Mouse (Mus musculus) heart, embryonic 12.5 days (tissue): ENCODE data around the gene Lce3d. TPM values are rescaled to one million over a fixed set of nuclear protein-coding genes. Genes with fewer than 3 reads are reported as not detected.

Experiments used
- polyA plus RNA-seq: library from polyadenylated mRNA; unstranded; fragments of >200 nt; fragmentation: Nextera tagmentation; extraction: Ambion mirVana; gene quantifications from 2 replicates; pipeline ENCODE4 v1.2.1, GENCODE M21; 2016

The Lce3d gene
- polyA plus RNA-seq, 1 experiment from 2014 or later = not detected

Other genes with a start within 250 kb of the Lce3d start
- not detected in 2 replicates for gene Lce1e, start 248.3 kb upstream of the Lce3d start, polyA plus RNA-seq
- not detected in 2 replicates for gene Lce1f, start 237.0 kb upstream of the Lce3d start, polyA plus RNA-seq
- not detected in 2 replicates for gene Gm38119, start 218.3 kb upstream of the Lce3d start, polyA plus RNA-seq
- gene Lce1g, start 205.1 kb upstream of the Lce3d start, polyA plus RNA-seq = not detected in 2 replicates
- gene Lce1h, start 192.3 kb upstream of the Lce3d start, polyA plus RNA-seq = not detected in 2 replicates
- not detected in 2 replicates for gene Lce1i, start 178.5 kb upstream of the Lce3d start, polyA plus RNA-seq
- not detected in 2 replicates for gene Lce1j, start 166.9 kb upstream of the Lce3d start, polyA plus RNA-seq
- gene Lce1k, start 149.5 kb upstream of the Lce3d start, polyA plus RNA-seq = not detected in 2 replicates
- not detected in 2 replicates for gene Kprp, start 130.1 kb upstream of the Lce3d start, polyA plus RNA-seq
- gene Lce1l, start 106.1 kb upstream of the Lce3d start, polyA plus RNA-seq = not detected in 2 replicates
- not detected in 2 replicates for gene 2310050C09Rik, start 87.2 kb upstream of the Lce3d start, polyA plus RNA-seq
- not detected in 2 replicates for gene Lce3a, start 31.2 kb upstream of the Lce3d start, polyA plus RNA-seq
- gene Lce3b, start 24.4 kb upstream of the Lce3d start, polyA plus RNA-seq = not detected in 2 replicates
- gene Lce3c, start 12.9 kb upstream of the Lce3d start, polyA plus RNA-seq = not detected in 2 replicates
- not detected in 2 replicates for gene Lce3e, start 9.7 kb downstream of the Lce3d start, polyA plus RNA-seq
- not detected in 2 replicates for gene Lce3f, start 34.8 kb downstream of the Lce3d start, polyA plus RNA-seq
- not detected in 2 replicates for gene Crct1, start 58.3 kb downstream of the Lce3d start, polyA plus RNA-seq
- gene Lce1m, start 61.7 kb downstream of the Lce3d start, polyA plus RNA-seq = not detected in 2 replicates
- gene Gm4858, start 111.4 kb downstream of the Lce3d start, polyA plus RNA-seq = not detected in 2 replicates
- not detected in 2 replicates for gene Crnn, start 187.4 kb downstream of the Lce3d start, polyA plus RNA-seq
- not detected in 2 replicates for gene Flg2, start 239.9 kb downstream of the Lce3d start, polyA plus RNA-seq